Mouse (Mus musculus): ENCODE data around the gene Tmtc2.

DNA sequence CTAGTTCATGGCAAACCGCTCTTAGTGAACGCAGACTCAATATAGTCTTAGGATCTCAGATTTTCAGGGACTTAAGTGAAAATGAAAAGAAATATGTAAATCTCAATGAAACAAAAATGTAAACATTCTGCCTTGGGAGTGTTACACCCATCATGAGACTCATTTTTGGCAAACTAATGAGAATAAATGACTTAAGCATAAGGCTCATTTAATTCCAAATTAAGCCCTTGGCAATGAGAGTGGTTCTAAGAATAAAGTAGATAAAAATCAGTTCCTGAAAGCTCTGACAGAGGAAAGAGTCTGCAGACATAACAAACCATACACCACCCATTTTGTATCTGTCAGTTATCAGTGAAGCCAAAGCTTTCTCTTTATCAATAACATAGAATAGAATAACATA is 196.5 kb downstream of the Tmtc2 start:
- no peak for TF ChIP-seq GATA1 (IDR thresholded peaks at IDR 0.05; ENCODE audit: borderline replicate concordance, low read length)
- no peak for TF ChIP-seq FLI1 (IDR thresholded peaks at IDR 0.05; ENCODE audit: low read length)

All from megakaryocyte, embryonic 14.5 days (primary cell).